Mouse (Mus musculus) thymus, adult 2 months (tissue): ENCODE data around the gene 4930449I24Rik.

Source experiments
- CTCF ChIP-seq: fragments of 200-500 bp; IDR thresholded peaks from 2 replicates; pipeline ENCODE4 v1.5.1; 2012; ENCODE audit warnings: mild to moderate bottlenecking, control low read depth, low read length, moderate library complexity, borderline replicate concordance; ENCODE audit not compliant: control insufficient read depth, poor library complexity, insufficient read depth; ENCODE audit errors: extremely low read depth
- POLR2A ChIP-seq: fragments of 200-500 bp; IDR thresholded peaks from 2 replicates; pipeline ENCODE4 v1.6.1; 2012; ENCODE audit warnings: mild to moderate bottlenecking, low read length, control low read depth, moderate library complexity; ENCODE audit not compliant: control insufficient read depth, poor library complexity, insufficient read depth; ENCODE audit errors: extremely low read depth

- no peak for TF ChIP-seq CTCF
- TF ChIP-seq POLR2A = no peak
Observed at GRCm38 (mm10) chr5:146471821-146472220, 30.4 kb upstream of the 4930449I24Rik start.
